Mouse (Mus musculus): Measurements from ENCODE around the gene 4930452B06Rik.

The 4930452B06Rik gene

DNA sequence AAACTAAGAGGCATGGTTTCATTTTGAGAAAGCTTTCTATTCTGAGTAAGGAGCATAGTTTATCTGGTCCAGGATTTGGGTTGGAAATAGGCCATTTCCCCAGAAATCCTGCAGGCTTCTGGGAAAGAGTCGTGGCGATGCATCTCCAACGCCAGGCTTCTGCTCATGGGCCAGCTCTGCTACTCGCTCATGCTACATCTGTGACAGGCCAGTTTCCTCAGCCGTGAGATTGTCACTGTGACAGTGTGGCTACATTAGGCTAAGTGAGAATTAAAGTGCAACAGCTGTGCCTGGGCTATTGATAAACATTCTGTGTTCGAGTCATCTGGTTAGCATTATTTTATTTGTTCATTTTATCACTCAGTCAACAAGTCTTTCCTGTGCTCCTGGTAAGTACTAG is 140.8 kb downstream of the 4930452B06Rik start:
- no peak for DNase-seq (ENCODE audit: low spot score in 2 of 2)

DNA sequence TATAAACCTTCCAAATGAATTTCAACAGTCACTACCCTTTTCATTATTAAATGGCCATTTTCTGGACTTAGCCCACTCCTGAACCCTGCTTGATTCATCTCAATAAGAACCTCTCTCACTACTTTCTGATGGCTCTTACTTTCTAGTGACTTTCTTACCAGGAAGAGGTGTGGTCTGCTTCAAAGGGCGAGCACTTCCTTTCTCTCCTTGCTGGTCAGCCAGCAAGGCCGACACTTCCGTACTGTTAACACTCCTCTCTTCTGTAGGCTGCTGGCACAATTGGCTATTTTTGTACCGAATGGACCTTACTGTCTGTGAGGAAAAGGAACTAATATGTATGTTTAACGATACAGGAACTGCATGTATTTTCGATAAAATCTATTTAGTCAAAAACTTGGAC is 148.4 kb downstream of the 4930452B06Rik start:
- no peak for DNase-seq (ENCODE audit: low spot score in 2 of 2)

- no peak for DNase-seq (ENCODE audit: low spot score in 2 of 2)
These were observed 152.0 kb downstream of the 4930452B06Rik start for GRCm38 (mm10) chr14:8514071-8514470.

- DNase-seq (ENCODE audit: low spot score in 2 of 2), result no peak
These were observed 154.8 kb downstream of the 4930452B06Rik start for GRCm38 (mm10) chr14:8511276-8511675.

GRCm38 (mm10) chr14:8510288-8510959 is 155.6 kb downstream of the 4930452B06Rik start:
- no peak for DNase-seq (ENCODE audit: low spot score in 2 of 2)

- no peak for DNase-seq (ENCODE audit: low spot score in 2 of 2)
These were observed 157.4 kb downstream of the 4930452B06Rik start for GRCm38 (mm10) chr14:8508669-8509068.

- DNase-seq (ENCODE audit: low spot score in 2 of 2), result no peak
These were observed 161.8 kb downstream of the 4930452B06Rik start for GRCm38 (mm10) chr14:8504206-8504605.

DNA sequence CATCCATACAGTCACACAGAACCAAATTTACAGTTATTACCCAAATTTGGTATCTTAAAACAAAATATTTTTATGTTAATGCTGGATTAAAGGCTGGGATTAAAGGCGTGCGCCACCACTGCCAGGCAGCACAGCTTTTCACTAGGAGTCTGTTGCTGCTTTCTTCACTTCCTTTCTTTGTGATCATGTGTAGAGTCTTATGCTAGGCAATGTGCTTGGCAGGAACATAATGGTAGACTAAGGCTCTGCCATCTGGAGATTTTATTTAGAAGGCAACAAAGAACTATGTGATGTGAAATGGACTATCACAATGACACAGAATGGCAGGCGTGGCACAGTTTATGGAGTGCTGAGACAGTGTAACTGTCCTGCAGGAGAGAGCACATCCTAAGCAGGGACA is 162.7 kb downstream of the 4930452B06Rik start:
- DNase-seq (ENCODE audit: low spot score in 2 of 2), result no peak

- no peak for DNase-seq (ENCODE audit: low spot score in 2 of 2)
These were observed 163.5 kb downstream of the 4930452B06Rik start for GRCm38 (mm10) chr14:8502496-8502895.

- no peak for DNase-seq (ENCODE audit: low spot score in 2 of 2)
These were observed 170.3 kb downstream of the 4930452B06Rik start for GRCm38 (mm10) chr14:8495691-8496090.

DNA sequence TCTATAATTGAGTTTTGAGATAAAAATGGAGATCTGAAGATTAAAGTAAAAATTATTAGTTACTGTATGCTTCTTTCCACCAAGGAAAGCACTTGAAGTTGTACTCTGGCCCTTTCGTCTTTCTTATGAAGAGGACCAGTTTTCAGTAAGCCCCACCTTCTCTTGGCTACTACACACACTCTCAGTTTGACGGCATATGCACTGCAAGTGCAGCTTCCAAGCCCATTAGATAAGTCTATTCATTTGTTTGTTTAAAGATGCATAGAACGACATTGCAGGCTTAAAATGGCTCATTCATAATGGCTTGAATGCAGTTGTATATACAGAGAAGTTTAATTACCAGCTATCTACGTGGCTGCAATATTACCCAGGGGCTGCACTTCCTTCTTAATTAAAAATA is 171.1 kb downstream of the 4930452B06Rik start:
- no peak for DNase-seq (ENCODE audit: low spot score in 2 of 2)

- no peak for DNase-seq (ENCODE audit: low spot score in 2 of 2)
These were observed 171.8 kb downstream of the 4930452B06Rik start for GRCm38 (mm10) chr14:8494260-8494659.

DNA sequence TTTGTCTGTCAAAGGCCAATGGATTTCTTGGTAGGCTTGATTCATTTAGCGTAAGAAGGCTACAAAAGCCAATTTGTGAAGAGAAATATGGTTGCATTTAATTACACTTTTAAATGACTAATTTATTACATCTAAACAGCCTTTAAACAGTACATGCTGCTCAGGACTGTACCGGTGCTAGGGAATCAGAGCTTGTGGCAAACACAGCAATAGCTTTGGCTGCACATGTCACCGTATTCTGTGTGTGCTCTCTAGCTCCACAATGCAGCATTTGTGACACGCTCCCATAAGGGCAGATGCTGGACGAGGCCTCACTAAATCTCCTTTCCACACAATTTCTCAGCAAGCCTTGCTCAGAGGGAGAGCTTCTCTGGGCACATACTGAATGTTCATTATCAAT is 187.9 kb downstream of the 4930452B06Rik start:
- no peak for DNase-seq (ENCODE audit: low spot score in 2 of 2)

- no peak for DNase-seq (ENCODE audit: low spot score in 2 of 2)
These were observed 188.7 kb downstream of the 4930452B06Rik start for GRCm38 (mm10) chr14:8477348-8477747.

DNA sequence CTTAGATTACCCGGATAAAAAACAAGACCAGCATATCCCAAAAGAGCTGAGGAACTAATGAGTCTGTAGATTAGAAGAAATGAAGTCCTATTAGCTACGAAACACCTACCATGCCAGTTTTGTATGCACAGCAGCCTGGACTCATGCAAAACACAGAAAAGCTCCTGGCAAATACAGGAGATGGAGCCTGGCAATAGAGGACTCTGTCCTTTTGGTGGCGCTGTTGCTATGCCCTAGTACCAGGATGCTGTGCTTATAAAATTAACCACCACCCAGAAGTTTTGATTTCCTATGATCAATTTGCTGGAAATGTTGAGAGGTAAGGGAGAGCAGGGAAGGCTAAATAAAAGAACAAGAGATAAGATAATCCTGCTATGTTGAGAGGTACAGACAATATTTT is 189.4 kb downstream of the 4930452B06Rik start:
- peak; percentile 29 to 60 for DNase-seq (ENCODE audit: low spot score in 2 of 2)

DNA sequence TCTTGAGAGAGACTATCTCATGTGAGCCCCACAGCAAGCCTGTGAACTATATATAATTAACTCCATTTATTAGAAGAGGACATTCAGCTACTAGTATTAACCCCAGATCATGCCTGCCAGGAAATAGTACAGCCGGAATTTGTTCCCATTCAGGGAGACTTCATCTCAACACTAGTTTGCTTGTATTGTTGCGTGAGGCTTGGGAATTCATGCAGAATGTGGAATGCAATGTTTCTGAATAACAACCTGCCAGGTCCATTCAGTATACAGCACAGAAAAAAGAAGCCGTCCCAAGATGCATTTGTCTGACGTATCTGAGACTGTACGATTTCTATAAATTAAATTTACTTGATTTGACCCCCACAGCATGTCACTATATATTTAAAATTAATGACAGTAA is 190.2 kb downstream of the 4930452B06Rik start:
- DNase-seq (ENCODE audit: low spot score in 2 of 2), result no peak

GRCm38 (mm10) chr14:8472884-8473283 is 193.2 kb downstream of the 4930452B06Rik start:
- no peak for DNase-seq (ENCODE audit: low spot score in 2 of 2)

DNA sequence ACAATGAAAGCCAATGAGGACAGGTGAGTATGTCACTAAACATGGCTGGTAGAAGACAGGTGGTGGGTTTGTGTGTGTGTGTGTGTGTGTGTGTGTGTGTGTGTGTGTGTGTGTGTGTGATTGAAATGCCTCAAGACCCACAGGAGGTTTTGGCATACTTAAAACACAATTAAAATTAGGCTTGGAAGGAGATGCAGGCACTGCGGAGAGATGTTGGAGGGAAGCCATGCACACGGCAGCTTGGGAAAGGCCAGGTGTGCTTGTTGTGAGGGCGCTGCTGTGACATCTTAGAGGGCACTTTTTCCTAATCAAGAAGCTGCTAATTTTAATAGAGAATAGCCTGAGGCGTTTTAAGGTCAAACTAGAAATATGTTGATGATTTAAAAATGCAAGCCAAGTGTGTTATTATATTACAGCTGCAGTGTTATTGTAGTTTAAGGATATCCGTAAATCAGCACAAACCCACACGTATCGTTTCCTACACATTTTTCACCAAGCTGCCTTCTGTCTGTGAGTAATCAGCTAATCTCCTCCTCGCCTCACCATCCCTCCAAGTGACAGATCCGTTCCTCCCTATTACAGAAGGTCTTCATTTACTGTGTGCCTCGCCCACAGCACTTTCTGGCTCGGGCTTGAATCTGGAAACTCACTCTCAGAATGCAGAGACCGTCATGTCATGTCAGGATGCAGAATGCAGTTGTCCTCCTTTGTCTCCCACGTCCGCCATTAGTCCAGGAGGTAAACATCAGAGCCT is 201.5 kb downstream of the 4930452B06Rik start:
- DNase-seq (ENCODE audit: low spot score in 2 of 2), result no peak

DNA sequence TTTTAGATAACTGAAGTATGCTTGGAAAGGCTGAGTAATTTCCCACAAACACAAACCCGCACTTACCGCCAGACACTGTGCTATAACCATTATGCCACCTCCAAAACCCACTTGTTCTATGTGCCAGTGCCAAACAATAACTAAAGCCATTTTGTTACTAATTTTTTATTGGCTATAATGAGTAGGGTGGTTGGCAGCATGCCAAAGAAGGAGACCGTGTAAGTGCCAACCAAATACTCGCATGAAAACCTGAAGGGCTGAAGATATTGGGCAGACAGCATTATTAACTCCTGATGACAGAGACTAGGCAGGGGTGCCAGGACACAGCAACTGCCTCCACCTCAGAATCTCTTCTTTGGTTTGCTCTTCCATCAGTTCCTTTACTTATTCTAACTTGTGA is 203.1 kb downstream of the 4930452B06Rik start:
- DNase-seq (ENCODE audit: low spot score in 2 of 2), result no peak

GRCm38 (mm10) chr14:8462321-8462909 is 203.6 kb downstream of the 4930452B06Rik start:
- DNase-seq (ENCODE audit: low spot score in 2 of 2), result no peak

DNA sequence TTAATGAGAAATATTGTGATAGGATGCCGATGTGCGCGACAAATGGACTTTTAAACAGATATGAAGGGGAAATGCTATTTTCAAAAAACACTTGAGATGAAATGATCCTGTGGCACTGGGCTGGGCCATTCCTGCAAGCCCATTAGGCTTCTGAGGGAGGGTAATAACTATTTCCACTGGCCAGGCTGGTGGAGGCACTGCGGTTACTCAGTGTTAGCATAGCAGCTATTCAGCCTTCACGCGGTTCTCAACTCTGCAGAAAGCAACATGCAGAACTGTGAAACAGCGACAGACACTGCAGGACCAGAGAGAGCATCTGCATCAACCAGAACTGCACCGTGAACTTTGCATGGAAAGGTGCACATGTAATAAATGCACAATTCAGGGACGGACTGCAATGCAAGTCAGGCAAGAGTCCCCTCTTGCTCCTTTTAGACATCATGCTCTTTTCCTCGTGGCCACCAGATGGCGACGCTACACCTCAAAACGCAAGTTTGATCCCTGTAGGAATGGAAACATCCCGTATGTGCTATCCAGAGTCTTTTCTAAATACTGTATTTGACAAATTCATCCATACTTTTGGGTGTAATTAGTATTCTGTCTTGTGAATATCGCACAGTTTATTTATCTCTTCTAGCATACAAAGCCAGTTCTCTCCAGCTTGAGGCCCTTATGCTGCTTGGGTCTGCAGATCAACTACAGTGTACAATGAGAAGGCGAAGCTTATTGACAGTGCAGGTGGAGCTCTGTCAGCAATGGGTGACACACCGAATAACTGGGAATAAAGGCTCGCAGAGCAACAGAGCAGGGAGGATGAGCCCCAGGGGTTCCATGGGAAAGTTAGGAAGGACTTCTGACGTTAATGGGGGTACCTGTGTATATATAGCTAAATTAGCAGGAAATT is 205.6 kb downstream of the 4930452B06Rik start:
- DNase-seq (ENCODE audit: low spot score in 2 of 2), result peak; percentile 58 to 72

- no peak for DNase-seq (ENCODE audit: low spot score in 2 of 2)
These were observed 206.3 kb downstream of the 4930452B06Rik start for GRCm38 (mm10) chr14:8459759-8460158.
